Mouse (Mus musculus): Measurements from ENCODE around the gene Lhfpl2. TPM values are rescaled to one million over a fixed set of nuclear protein-coding genes. Genes with fewer than 3 reads are reported as not detected.
A peak's percentile ranks its signal among the peaks of the same experiment; 100 is the strongest.

Lhfpl2 gene
- polyA plus RNA-seq, 1 experiment from 2014 or later = 20.0 TPM

DNA sequence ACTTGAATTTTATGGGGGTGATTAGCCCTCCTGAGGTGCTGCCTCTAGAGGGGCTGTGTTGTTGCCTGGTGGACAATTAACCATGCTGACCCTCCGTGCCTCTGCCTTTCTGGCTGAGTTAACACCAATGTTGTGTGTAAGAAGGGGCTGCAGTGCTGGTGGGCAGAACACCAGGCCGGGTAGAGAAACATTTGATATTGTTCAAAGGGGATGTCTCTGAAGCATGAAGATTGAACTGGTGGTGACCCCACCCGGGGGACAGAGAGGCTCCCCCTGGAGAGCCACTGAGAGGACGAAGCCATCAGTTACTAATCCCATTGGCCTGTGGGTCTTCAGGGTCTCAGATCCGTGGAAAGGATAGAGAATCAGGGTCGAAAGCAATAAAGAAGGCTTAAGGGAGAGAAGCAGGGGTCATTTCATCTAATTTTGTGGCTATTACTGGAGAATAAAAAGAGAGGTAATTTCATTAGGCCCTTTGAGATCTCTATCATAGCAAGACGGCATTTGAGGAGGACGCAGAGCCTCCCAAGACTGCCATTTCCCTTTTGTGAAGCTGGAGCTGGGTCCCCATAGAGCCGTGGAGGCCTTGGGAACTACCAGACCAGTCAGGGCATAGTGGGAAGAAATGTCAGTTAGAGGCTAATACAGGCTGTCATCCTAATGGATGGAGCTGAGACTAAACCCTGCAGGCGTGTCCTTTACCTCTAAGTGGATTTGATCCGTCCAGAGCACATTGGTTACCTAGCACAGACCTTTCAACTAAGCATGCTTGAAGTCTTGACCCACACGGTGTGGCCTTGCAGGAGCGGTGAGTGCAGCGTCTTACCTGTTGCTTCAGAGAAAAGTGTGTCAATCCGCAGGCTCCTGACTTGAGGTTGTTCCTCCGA is 12.1 kb downstream of the Lhfpl2 start:
- Histone ChIP-seq H3K27ac (replicated peaks) (no peak overlapping the region), H3K4me3 (no peak overlapping the region), H3K4me1 (replicated peaks) (peaks cover 16% of the 10 kb centered on the region; the same call in 1 of the 2 replicates), H3K27me3 (peaks cover 38% of the 10 kb centered on the region), H3K9me3 (no peaks in the 10 kb centered on the region), H3K4me2 (no peak overlapping the region), H3K9ac (no peak overlapping the region), H3K36me3 (no peaks in the 10 kb centered on the region)
- WGBS = 35% methylated on average over 16 of the region's 16 CpGs
- ATAC-seq (ENCODE audit: low FRiP score, low read depth) = no peak

DNA sequence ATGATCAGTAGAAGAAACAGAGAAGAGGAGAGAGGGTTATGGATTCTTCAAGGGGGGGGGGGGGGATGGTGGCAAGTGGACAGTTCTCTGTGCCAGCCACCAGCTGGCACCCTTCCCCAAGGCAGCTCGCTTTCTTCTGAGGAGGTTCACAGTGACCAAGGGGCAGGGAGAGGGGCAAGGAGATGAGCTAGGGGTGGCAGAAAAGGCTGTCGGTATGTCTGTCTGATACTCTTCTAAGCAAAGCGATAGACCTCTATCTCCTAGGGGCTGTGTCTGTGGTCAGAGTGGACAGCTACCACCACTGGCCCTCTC is 12.7 kb downstream of the Lhfpl2 start:
- H3K4me2 ChIP-seq = no peak overlapping the region
- no peaks in the 10 kb centered on the region for H3K9me3 ChIP-seq
- no peak for ATAC-seq (ENCODE audit: low FRiP score, low read depth)
- H3K27me3 ChIP-seq = peaks cover 39% of the 10 kb centered on the region
- no peak overlapping the region for H3K27ac ChIP-seq (replicated peaks)
- WGBS = 72% methylated on average over 3 of the region's 3 CpGs
- peaks cover 14% of the 10 kb centered on the region; the same call in 1 of the 2 replicates for H3K4me1 ChIP-seq (replicated peaks)
- H3K9ac ChIP-seq = no peak overlapping the region
- no peak overlapping the region for H3K4me3 ChIP-seq
- no peaks in the 10 kb centered on the region for H3K36me3 ChIP-seq

DNA sequence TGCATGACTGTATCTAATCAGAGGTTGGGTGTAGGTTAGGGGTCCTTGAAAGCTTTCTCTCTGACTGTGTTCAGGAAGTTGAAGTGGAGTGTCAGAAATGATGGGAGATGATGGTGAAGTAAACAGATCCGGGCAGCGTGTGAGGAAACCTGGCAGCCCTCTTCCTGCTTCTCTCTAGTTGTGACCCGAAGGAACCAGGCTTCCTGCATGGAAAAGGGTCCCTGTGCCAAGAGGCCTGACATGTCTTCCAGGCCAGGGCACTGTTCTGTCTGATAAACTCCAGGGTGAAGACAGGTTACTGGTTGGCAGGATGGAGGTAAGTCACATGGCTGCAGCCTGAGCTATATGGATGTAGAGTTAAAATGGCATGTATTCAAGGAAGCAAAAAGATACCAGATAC is 13.3 kb downstream of the Lhfpl2 start:
- WGBS = 93% methylated on average over 3 of the region's 3 CpGs
- Histone ChIP-seq H3K36me3 (no peaks in the 10 kb centered on the region), H3K4me1 (replicated peaks) (0 out of 2 replicates have a peak, but pooled peaks cover 13% of the 10 kb centered on the region), H3K27ac (replicated peaks) (no peak overlapping the region), H3K4me2 (no peak overlapping the region), H3K9me3 (no peaks in the 10 kb centered on the region), H3K27me3 (peaks cover 35% of the 10 kb centered on the region), H3K9ac (no peak overlapping the region), H3K4me3 (no peak overlapping the region)
- no peak for ATAC-seq (ENCODE audit: low FRiP score, low read depth)

DNA sequence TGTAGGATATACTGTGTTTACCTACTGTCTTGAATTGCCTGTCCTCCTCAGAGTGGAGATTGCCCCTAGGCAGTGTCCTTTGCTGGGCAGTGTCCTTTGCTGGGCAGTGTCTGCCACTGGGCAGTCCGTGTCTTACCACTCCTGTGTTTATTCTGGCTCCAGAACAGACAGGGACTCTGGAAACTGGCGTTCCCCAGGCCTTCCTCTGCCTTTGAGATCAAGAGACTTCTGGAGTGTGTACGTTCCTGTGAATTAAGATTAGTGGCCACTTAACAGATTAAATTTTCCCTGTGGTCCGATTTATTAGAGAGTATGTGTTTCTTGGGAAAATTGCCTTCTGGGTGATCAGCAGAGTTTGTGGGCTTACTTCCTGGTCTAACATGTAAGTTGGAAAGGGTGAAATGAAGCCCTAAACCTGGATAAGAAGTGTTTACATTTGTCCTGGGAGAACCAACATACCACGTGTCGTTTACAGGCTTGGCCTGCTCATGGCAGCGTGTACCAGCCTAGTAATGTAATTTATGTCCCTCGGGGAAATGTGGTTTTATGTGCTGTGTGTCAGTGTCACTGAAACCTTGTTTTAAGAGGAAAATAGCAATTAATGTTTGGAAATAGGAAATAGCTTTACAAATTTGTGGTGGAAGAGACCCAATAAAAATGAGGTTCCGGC is 15.6 kb downstream of the Lhfpl2 start:
- no peaks in the 10 kb centered on the region for H3K9me3 ChIP-seq
- ATAC-seq (ENCODE audit: low FRiP score, low read depth) = no peak
- WGBS = 65% methylated on average over 9 of the region's 9 CpGs
- no peak overlapping the region for H3K27ac ChIP-seq (replicated peaks)
- H3K9ac ChIP-seq = no peak overlapping the region
- H3K4me2 ChIP-seq = no peak overlapping the region
- H3K36me3 ChIP-seq = no peaks in the 10 kb centered on the region
- H3K27me3 ChIP-seq = peaks cover 22% of the 10 kb centered on the region
- peaks cover 20% of the 10 kb centered on the region; the same call in 1 of the 2 replicates for H3K4me1 ChIP-seq (replicated peaks)
- H3K4me3 ChIP-seq = no peak overlapping the region

DNA sequence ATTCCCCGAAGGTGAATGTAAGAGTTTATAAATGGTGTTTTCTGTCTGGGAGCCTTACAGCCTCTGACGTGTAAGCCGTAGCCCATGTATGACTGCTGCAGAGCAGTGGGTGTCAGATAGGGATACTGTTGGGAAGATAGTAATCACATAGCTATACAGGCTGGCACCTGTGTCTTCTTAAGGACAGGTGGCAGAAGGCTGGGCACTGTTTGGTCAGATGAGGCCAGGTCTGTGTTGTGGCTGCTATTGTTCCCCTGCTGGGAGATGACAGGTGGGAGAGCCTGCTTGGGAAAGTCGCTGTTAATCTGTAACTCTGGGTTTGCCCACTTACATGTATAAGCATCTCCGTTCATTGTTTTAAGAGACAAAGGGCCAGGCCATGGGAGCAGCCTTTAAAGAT is 16.1 kb downstream of the Lhfpl2 start:
- Histone ChIP-seq H3K27ac (replicated peaks) (no peak overlapping the region), H3K4me3 (no peak overlapping the region), H3K36me3 (no peaks in the 10 kb centered on the region), H3K9me3 (no peaks in the 10 kb centered on the region), H3K4me2 (no peak overlapping the region), H3K9ac (no peak overlapping the region), H3K27me3 (peaks cover 22% of the 10 kb centered on the region), H3K4me1 (replicated peaks) (peaks cover 20% of the 10 kb centered on the region; the same call in 1 of the 2 replicates)
- 55% methylated on average over 5 of the region's 5 CpGs for WGBS
- no peak for ATAC-seq (ENCODE audit: low FRiP score, low read depth)

DNA sequence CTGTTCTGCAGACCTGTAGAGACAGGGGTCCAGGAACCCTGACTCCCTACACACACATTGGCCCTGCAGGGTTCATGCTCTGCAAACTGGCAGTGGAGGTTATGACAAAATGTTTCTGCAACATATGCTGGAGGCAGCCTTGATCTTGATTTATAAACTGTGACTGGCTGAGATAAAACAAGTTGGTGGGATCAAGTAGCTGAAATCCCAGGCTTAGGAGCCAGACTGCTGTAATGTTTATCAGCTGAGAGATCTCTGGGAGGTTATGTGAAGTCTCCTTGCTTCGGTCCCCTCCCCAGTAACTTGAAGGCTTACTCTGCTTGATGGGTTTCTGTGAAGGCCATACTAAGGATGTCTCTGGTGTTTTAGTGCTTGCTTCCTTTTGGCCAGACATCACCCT is 17.6 kb downstream of the Lhfpl2 start:
- H3K9ac ChIP-seq = no peak overlapping the region
- no peak overlapping the region for H3K4me3 ChIP-seq
- peaks cover 20% of the 10 kb centered on the region; the same call in 1 of the 2 replicates for H3K4me1 ChIP-seq (replicated peaks)
- H3K4me2 ChIP-seq = no peak overlapping the region
- ATAC-seq (ENCODE audit: low FRiP score, low read depth) = no peak
- H3K9me3 ChIP-seq = no peaks in the 10 kb centered on the region
- H3K27me3 ChIP-seq = peaks cover 18% of the 10 kb centered on the region
- WGBS = 83% methylated on average over 1 of the region's 1 CpGs
- H3K36me3 ChIP-seq = no peaks in the 10 kb centered on the region
- no peak overlapping the region for H3K27ac ChIP-seq (replicated peaks)

DNA sequence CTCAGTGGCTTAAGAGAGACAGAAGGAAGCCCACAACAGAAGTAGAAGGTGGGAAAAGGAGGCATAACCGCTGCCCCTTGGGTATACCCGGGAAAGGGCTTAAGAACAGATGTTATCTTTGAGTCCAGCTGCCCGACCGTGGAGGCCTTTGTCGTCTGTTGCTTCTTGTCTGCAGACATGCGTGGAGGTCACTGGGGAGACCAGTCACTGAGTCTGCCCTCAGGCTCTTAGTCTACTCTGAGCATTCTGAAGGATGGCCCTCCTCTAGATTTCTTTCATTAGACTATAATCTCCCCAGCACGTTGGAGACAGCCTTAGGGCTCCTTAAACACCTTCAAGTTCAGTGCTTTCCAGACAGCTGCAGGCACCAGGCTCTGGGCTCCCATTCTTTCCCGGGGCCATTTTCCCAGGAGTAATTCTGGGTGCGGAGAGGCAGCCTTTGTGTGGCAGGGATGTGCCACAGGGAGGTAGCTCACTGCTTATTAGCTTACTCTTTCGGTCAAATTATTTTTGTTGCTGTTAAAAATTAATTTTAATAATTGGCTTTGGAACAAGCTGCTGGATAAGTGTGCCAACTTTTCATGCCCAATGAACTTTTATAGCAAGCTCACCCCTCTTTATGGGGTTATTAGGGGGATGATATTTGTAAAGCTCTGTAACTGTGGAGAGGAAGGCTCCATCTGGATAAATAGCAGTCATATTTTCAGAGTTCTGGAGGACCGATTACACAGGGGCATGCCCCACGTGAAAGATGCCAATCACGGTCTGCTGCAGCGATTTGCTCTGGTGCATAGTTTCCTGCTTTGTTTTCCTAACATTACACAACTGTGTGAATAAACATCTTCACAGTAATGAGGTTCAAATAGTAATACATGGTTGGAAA is 19.8 kb downstream of the Lhfpl2 start:
- H3K27ac ChIP-seq (replicated peaks) = no peak overlapping the region
- no peak for ATAC-seq (ENCODE audit: low FRiP score, low read depth)
- peaks cover 20% of the 10 kb centered on the region; the same call in 1 of the 2 replicates for H3K4me1 ChIP-seq (replicated peaks)
- H3K4me3 ChIP-seq = no peak overlapping the region
- no peak overlapping the region for H3K9ac ChIP-seq
- no peak overlapping the region for H3K4me2 ChIP-seq
- no peaks in the 10 kb centered on the region for H3K9me3 ChIP-seq
- peaks cover 10% of the 10 kb centered on the region for H3K27me3 ChIP-seq
- H3K36me3 ChIP-seq = no peaks in the 10 kb centered on the region
- 44% methylated on average over 14 of the region's 14 CpGs for WGBS

DNA sequence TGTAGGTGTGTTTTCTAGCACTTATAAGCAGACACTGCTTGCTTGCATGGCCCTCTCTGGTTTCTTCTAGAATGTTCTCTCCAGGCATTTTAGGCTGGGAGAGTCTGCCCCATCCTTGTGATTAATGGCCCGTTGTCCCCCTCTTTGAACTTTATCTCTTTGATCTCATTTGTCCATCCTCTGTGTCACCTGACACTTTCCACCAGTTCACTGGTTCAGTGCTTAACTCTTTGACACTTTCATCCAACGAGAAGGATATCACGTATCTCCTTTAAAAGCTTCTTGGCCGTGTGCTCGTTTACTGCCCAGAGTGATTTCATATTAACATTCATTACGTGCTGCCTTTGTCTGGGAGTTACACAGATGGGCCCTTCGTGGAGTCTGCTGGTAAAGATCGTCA is 25.6 kb downstream of the Lhfpl2 start:
- Histone ChIP-seq H3K9me3 (no peaks in the 10 kb centered on the region), H3K27me3 (no peaks in the 10 kb centered on the region), H3K4me3 (no peak overlapping the region), H3K27ac (replicated peaks) (no peak overlapping the region), H3K9ac (no peak overlapping the region), H3K4me2 (no peak overlapping the region), H3K36me3 (no peaks in the 10 kb centered on the region), H3K4me1 (replicated peaks) (peaks cover 10% of the 10 kb centered on the region; the same call in 1 of the 2 replicates)
- WGBS = 51% methylated on average over 8 of the region's 8 CpGs
- no peak for ATAC-seq (ENCODE audit: low FRiP score, low read depth)

DNA sequence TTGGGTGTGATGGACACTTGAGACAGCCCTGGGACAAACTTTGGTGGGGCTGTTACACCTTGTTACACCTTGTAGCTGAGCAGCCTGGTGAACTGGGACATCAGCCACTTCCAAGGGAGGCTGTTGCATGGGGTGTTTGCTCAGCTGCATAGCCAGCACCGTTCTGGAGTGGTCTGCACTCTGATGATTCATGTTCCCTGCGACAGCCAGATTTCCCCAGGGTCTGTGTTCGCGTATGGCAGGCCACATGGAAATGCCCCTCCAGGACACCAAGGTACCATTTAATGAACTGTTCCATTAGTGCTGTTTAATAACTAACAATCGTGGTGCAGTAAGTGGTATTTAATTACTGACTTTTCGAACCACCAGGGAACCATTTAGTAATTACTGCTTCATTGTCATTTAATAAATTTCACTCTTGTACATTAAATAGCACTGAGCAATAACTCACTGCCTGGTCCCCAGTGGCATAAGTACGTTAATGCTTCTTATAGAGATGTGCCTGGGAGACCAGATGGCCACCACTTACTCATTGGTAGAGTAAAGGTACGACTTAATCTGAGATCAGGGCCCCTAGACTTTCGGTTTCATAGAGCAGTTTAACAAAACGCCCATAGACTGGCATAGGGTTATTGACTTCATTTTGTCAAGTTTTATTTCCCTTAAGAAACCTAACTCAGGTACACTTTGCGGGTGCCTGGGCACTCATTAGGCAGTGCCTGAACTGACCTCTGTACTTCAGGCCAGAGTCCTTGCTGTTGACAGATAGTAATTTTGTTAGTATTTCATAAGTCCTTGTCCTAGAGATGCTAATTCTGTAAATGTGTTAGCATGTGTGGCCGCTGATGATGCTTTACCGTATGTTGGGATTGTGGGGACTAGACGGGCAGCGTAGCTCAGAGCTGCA is 26.9 kb downstream of the Lhfpl2 start:
- Histone ChIP-seq H3K27ac (replicated peaks) (no peak overlapping the region), H3K4me3 (no peak overlapping the region), H3K4me2 (no peak overlapping the region), H3K9ac (no peak overlapping the region), H3K36me3 (no peaks in the 10 kb centered on the region), H3K4me1 (replicated peaks) (peaks cover 10% of the 10 kb centered on the region; the same call in 1 of the 2 replicates), H3K9me3 (no peaks in the 10 kb centered on the region), H3K27me3 (no peaks in the 10 kb centered on the region)
- WGBS = 69% methylated on average over 15 of the region's 15 CpGs
- ATAC-seq (ENCODE audit: low FRiP score, low read depth) = peak; percentile 61; the same call in 1 of the 2 replicates

DNA sequence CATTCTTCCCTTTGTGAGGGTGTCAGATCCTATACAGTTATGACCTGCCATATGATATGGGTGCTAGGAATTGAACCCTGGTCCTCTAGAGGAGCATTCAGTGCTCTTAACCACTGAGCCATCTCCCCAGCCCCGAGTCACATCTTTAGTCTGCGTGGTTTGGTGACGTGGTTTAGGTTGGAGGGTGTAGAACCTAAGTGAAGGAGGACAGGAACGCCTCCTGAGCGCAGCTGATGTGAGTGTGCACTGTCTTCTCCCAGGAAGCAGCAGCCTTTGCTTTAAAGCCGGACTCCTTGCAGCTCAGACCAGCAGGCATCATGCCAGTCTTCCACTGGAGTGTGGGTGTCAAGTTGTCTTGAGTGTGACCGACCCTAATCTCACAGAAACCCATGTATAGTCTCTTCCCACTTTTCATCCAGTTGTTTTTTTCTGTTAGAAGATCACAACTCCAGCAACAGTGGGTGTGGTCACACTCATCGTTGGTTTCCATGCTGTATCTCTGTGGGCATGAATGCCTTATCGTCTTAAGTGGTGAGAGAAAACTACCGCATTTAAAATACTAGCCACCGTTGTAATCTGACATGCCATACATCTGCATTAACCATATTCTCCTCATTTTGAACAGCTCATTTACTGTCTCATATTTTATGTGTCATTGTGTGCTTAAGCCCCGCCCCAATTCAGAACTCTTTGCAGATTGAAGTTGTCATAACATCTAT is 28.7 kb downstream of the Lhfpl2 start:
- Histone ChIP-seq H3K4me1 (replicated peaks) (peaks cover 10% of the 10 kb centered on the region; the same call in 1 of the 2 replicates), H3K9ac (no peak overlapping the region), H3K9me3 (no peaks in the 10 kb centered on the region), H3K27ac (replicated peaks) (no peak overlapping the region), H3K4me2 (no peak overlapping the region), H3K4me3 (no peak overlapping the region), H3K36me3 (no peaks in the 10 kb centered on the region), H3K27me3 (no peaks in the 10 kb centered on the region)
- ATAC-seq (ENCODE audit: low FRiP score, low read depth) = no peak
- WGBS = 91% methylated on average over 12 of the region's 12 CpGs

Data from hindbrain, embryonic 15.5 days (tissue).